ENCODE assay signal across 8 mouse cellular contexts in the genomic region with DNA sequence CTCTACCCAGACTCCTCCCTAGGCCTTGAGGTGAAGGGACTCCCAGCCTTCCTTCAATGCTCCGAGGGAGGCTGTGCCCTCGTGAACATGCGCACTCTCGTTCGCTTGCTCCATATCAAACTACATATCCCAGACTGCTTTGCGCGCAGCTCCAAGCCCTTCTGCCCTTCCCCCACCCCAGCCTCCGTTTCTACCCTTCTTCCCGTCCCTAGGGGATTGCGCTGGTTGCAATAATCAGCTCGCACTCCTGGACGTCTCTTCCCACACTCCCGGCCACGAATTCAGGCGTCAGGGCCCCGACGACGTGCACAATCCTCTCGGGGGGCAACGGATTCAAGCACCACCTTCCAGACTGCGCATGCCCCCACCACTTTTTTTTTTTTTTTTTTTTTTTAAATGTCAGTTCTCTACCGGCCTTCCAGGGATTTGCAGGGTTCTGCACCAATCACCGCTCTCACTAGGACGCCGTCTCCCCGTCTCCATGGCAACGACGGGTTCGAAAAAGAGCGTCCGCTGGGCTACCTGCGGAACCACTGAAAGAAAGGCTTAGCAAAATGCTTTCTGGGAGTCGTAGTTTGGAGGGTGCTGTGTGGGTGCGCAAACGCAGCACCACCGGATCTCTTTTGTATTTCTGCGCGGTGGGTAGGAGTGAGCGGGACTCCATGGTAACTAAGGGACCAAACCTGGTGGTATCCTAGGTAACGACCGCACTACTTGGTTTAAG. TPM values are rescaled to one million over a fixed set of nuclear protein-coding genes. Genes with fewer than 3 reads are reported as not detected.
A peak's percentile ranks its signal among the peaks of the same experiment; 100 is the strongest.
DNase-seq lines count a peak whose midpoint lies in the region; ATAC-seq and TF ChIP-seq lines count a peak whose summit lies in the region.

TSS of gene Mzf1 (minus strand) at position 478 of the 724 bp plus-strand sequence.

- no peak for TF ChIP-seq CTCF in cortical plate, adult 2 months (IDR thresholded peaks at IDR 0.05; ENCODE audit: extremely low read depth, insufficient read depth, low read length)

- peak within 1 kb of the TSS; percentile 93 for H3K27ac ChIP-seq in cortical plate, adult 2 months (ENCODE audit: insufficient read depth, low read length)

- peak; percentile 80 for TF ChIP-seq POLR2A in cortical plate, adult 2 months (IDR thresholded peaks at IDR 0.05; ENCODE audit: extremely low read depth, insufficient read depth, low read length)

- DNase-seq in gastrocnemius, postnatal 10 days: peak; percentile 85
- peak; percentile 98 for DNase-seq in induced T-regulatory cell, adult 2 months (ENCODE audit: low read depth)
- peak; percentile 95 to 97 for DNase-seq in left cerebral cortex, adult 9 months (ENCODE audit: low spot score in 2 of 2)
- DNase-seq in right cerebral cortex, postnatal 14 days: peak; percentile 97
- DNase-seq in urinary bladder, postnatal 36 days (ENCODE audit: low spot score in 2 of 2): peak; percentile 88 to 91

- peak; percentile 95 for ATAC-seq in activated CD4-positive, CD25-positive, alpha-beta regulatory T cell, adult 4 months
- peak; percentile 89 for ATAC-seq in megakaryocyte progenitor cell, adult 5-6 weeks (replicated peaks; ENCODE audit: poor library complexity)

- peak within 1 kb of the TSS; percentile 60 for H3K4me3 ChIP-seq in cortical plate, adult 2 months (ENCODE audit: insufficient read depth, low read length)

- no peaks in the 10 kb centered on the region for H3K4me1 ChIP-seq in cortical plate, adult 2 months (ENCODE audit: control insufficient read depth, insufficient read depth, low read length)

RNA-seq across cellular contexts. Expression of gene Mzf1, which starts in this region (rescaled TPM):
- under 1 TPM; 0.45 to 0.46 TPM for polyA plus RNA-seq in activated CD4-positive, CD25-positive, alpha-beta regulatory T cell, adult 4 months (2017; shearing (Covaris generic))
- polyA plus RNA-seq in cortical plate, adult 2 months (2012; rRNA removed): 14.3 and 15.2 TPM in 2 replicates
- total RNA-seq in gastrocnemius, postnatal 10 days (2021): 1 to 10 TPM; 1.2 to 1.5 TPM
- 0.37 and 1.1 TPM in 2 replicates for total RNA-seq in megakaryocyte progenitor cell, adult 5-6 weeks (2015)
- 0.25 and 1.1 TPM in 2 replicates for total RNA-seq in megakaryocyte progenitor cell, adult 5-6 weeks (2017)

Comparison
In these comparisons a context has a peak if more than half of its experiments do, and no peak if none do; other contexts are left out.
1. Peak in every context shown above with its lines: DNase-seq, ATAC-seq, H3K4me3 ChIP-seq and H3K27ac ChIP-seq.
2. RNA of gene Mzf1 (polyA plus RNA-seq): 14.3 to 15.2 TPM in cortical plate, adult 2 months; 0.45 to 0.46 TPM in activated CD4-positive, CD25-positive, alpha-beta regulatory T cell, adult 4 months; every median in the first group is over 10 times any median in the second.
3. Peak in ATAC-seq in activated CD4-positive, CD25-positive, alpha-beta regulatory T cell, adult 4 months; RNA of the gene not detected or under 1 TPM.